Mouse (Mus musculus): Measurements from ENCODE around the gene Gm10715. TPM values are rescaled to one million over a fixed set of nuclear protein-coding genes. Genes with fewer than 3 reads are reported as not detected.
"Not testable (repeated sequence)": the region's sequence is repeated elsewhere in the genome, so short reads cannot be mapped to it uniquely, and the experiment has no call there.

Gene Gm10715
- polyA plus RNA-seq, 1 experiment from 2014 or later: not detected

GRCm38 (mm10) chr9:3024912-3025467, 11.7 kb upstream of the Gm10715 start, which contains the start of gene Gm10717:
Gm10717 (plus strand) TSS chr9:3025417.
- not testable (repeated sequence) for H3K9ac ChIP-seq; H3K4me1 ChIP-seq (ENCODE audit: insufficient read depth); DNase-seq; H3K27ac ChIP-seq (ENCODE audit: low read depth); ATAC-seq (ENCODE audit: insufficient read depth); H3K4me3 ChIP-seq (ENCODE audit: low read depth, low read length); H3K27me3 ChIP-seq (ENCODE audit: insufficient read depth, low read length); H3K4me2 ChIP-seq; H3K36me3 ChIP-seq (ENCODE audit: insufficient read depth); H3K9me3 ChIP-seq (ENCODE audit: low read depth, low read length)
- 68% methylated on average over 12 of the region's 12 CpGs for WGBS

GRCm38 (mm10) chr9:3025653-3026052, 11.0 kb upstream of the Gm10715 start:
- not testable (repeated sequence) for DNase-seq; H3K9me3 ChIP-seq (ENCODE audit: low read depth, low read length); H3K27ac ChIP-seq (ENCODE audit: low read depth); ATAC-seq (ENCODE audit: insufficient read depth); H3K4me3 ChIP-seq (ENCODE audit: low read depth, low read length); H3K9ac ChIP-seq; H3K4me1 ChIP-seq (ENCODE audit: insufficient read depth); H3K4me2 ChIP-seq; H3K27me3 ChIP-seq (ENCODE audit: insufficient read depth, low read length); H3K36me3 ChIP-seq (ENCODE audit: insufficient read depth)
- 61% methylated on average over 4 of the region's 6 CpGs for WGBS

- not testable (repeated sequence) for H3K9ac ChIP-seq; H3K4me2 ChIP-seq; H3K36me3 ChIP-seq (ENCODE audit: insufficient read depth); H3K27ac ChIP-seq (ENCODE audit: low read depth); H3K4me3 ChIP-seq (ENCODE audit: low read depth, low read length); H3K4me1 ChIP-seq (ENCODE audit: insufficient read depth); DNase-seq; H3K9me3 ChIP-seq (ENCODE audit: low read depth, low read length); ATAC-seq (ENCODE audit: insufficient read depth); H3K27me3 ChIP-seq (ENCODE audit: insufficient read depth, low read length)
- 72% methylated on average over 5 of the region's 5 CpGs for WGBS
These were observed 10.5 kb upstream of the Gm10715 start for GRCm38 (mm10) chr9:3026136-3026535.

GRCm38 (mm10) chr9:3026741-3027140, 9.9 kb upstream of the Gm10715 start:
- 66% methylated on average over 9 of the region's 9 CpGs for WGBS
- H3K4me1 ChIP-seq (ENCODE audit: insufficient read depth); H3K9ac ChIP-seq; H3K27ac ChIP-seq (ENCODE audit: low read depth); H3K4me3 ChIP-seq (ENCODE audit: low read depth, low read length); H3K9me3 ChIP-seq (ENCODE audit: low read depth, low read length); H3K27me3 ChIP-seq (ENCODE audit: insufficient read depth, low read length); H3K4me2 ChIP-seq; DNase-seq; ATAC-seq (ENCODE audit: insufficient read depth); H3K36me3 ChIP-seq (ENCODE audit: insufficient read depth): not testable (repeated sequence)

- not testable (repeated sequence) for H3K27ac ChIP-seq (ENCODE audit: low read depth)
- 68% methylated on average over 9 of the region's 9 CpGs for WGBS
These were observed 9.5 kb upstream of the Gm10715 start for GRCm38 (mm10) chr9:3027200-3027599.

GRCm38 (mm10) chr9:3029276-3030000, 7.2 kb upstream of the Gm10715 start:
- H3K27me3 ChIP-seq (ENCODE audit: insufficient read depth, low read length); H3K4me2 ChIP-seq; H3K27ac ChIP-seq (ENCODE audit: low read depth); H3K4me1 ChIP-seq (ENCODE audit: insufficient read depth); ATAC-seq (ENCODE audit: insufficient read depth); H3K9me3 ChIP-seq (ENCODE audit: low read depth, low read length); H3K9ac ChIP-seq; H3K36me3 ChIP-seq (ENCODE audit: insufficient read depth); DNase-seq; H3K4me3 ChIP-seq (ENCODE audit: low read depth, low read length): not testable (repeated sequence)
- WGBS: 64% methylated on average over 12 of the region's 16 CpGs

More at GRCm38 (mm10) chr9:3027200-3027599, 9.5 kb upstream of the Gm10715 start:
- not testable (repeated sequence) for H3K4me2 ChIP-seq; H3K4me1 ChIP-seq (ENCODE audit: insufficient read depth); H3K4me3 ChIP-seq (ENCODE audit: low read depth, low read length); H3K9ac ChIP-seq; H3K27me3 ChIP-seq (ENCODE audit: insufficient read depth, low read length); H3K36me3 ChIP-seq (ENCODE audit: insufficient read depth); H3K9me3 ChIP-seq (ENCODE audit: low read depth, low read length); ATAC-seq (ENCODE audit: insufficient read depth)
- DNase-seq: peak; percentile 69

- ATAC-seq (ENCODE audit: insufficient read depth); H3K9ac ChIP-seq: not testable (repeated sequence)
These were observed 5.9 kb upstream of the Gm10715 start for GRCm38 (mm10) chr9:3030677-3031318.

GRCm38 (mm10) chr9:3034299-3034698, 2.4 kb upstream of the Gm10715 start, which contains the start of gene Gm17535:
Gm17535 (plus strand) TSS chr9:3034599.
- H3K27ac ChIP-seq (ENCODE audit: low read depth); H3K9ac ChIP-seq; H3K4me3 ChIP-seq (ENCODE audit: low read depth, low read length); H3K9me3 ChIP-seq (ENCODE audit: low read depth, low read length); H3K36me3 ChIP-seq (ENCODE audit: insufficient read depth); ATAC-seq (ENCODE audit: insufficient read depth); H3K4me1 ChIP-seq (ENCODE audit: insufficient read depth); DNase-seq; H3K27me3 ChIP-seq (ENCODE audit: insufficient read depth, low read length); H3K4me2 ChIP-seq: not testable (repeated sequence)
- no CpG with 5 or more reads among the region's 8 CpGs for WGBS

More at GRCm38 (mm10) chr9:3030677-3031318, 5.9 kb upstream of the Gm10715 start:
- H3K4me2 ChIP-seq; H3K27ac ChIP-seq (ENCODE audit: low read depth); H3K9me3 ChIP-seq (ENCODE audit: low read depth, low read length); H3K4me1 ChIP-seq (ENCODE audit: insufficient read depth); H3K27me3 ChIP-seq (ENCODE audit: insufficient read depth, low read length); H3K36me3 ChIP-seq (ENCODE audit: insufficient read depth); H3K4me3 ChIP-seq (ENCODE audit: low read depth, low read length): not testable (repeated sequence)
- peak; percentile 89 for DNase-seq
- WGBS: 59% methylated on average over 2 of the region's 10 CpGs

GRCm38 (mm10) chr9:3038161-3038560, 1.5 kb downstream of the Gm10715 start:
- WGBS: 60% methylated on average over 4 of the region's 4 CpGs
- not testable (repeated sequence) for H3K27ac ChIP-seq (ENCODE audit: low read depth); H3K4me3 ChIP-seq (ENCODE audit: low read depth, low read length); H3K4me2 ChIP-seq; H3K27me3 ChIP-seq (ENCODE audit: insufficient read depth, low read length); ATAC-seq (ENCODE audit: insufficient read depth); DNase-seq; H3K9ac ChIP-seq; H3K4me1 ChIP-seq (ENCODE audit: insufficient read depth); H3K36me3 ChIP-seq (ENCODE audit: insufficient read depth); H3K9me3 ChIP-seq (ENCODE audit: low read depth, low read length)

All from lung, embryonic 14.5 days (tissue).